Mouse (Mus musculus): ENCODE data around the gene Esp38.
"Not testable (repeated sequence)": the region's sequence is repeated elsewhere in the genome, so short reads cannot be mapped to it uniquely, and the experiment has no call there.

Esp38 gene

DNA sequence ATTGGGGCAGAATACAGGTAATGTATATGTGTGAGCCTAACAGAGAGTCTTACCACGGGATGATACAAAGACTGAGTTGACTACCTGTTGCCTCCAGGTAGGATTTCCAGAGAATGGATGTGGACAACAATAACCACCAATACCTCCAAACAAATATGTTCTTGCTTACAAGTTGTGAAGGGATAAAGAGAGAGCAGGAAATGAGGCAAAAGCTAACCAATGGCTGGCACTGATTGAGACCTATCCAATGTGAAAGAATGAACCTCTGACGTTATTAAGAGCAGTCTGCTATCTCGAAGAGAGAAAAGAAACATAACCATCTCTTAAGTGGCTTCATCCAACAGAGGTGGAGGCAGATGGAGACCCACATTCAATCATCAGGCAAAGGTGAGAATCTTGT lies at the start of gene Esp38:
Gene Esp38 (plus strand): TSS at position 301 of the 400 bp plus-strand sequence.
- DNase-seq (ENCODE audit: low spot score), result no peak

DNA sequence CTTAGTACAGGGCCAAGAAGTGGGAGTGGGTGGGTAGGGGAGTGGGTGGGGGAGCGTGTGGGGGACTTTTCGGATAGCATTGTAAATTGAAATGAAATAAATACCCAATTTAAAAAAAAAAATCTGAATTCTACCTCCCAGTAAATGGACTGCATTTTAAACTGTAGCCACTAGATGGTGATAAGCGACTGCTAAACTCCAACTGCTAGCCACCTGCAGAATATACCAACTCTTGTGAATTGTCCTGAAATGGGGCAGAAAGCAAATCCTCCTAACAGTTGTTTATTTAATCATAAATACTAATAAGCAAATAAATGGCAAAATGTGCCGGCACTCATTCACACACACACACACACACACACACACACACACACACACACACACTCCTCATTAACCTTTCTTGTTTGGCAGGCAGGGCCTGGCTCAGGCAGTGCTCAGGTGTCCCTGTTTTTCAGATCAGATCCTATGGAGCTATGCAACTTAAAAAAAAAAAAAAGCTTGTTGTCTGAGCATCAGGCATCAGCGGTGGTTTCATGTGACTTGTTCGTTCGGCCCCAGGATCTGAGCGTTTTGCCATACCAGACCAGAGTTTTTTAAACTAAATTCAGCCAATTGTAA lies 47.3 kb upstream of the Esp38 start:
- DNase-seq (ENCODE audit: low spot score), result not testable (repeated sequence)

All from urinary bladder, postnatal 14 days (tissue).